Mouse (Mus musculus) CH12.LX (cell line): ENCODE measurements around the gene Gm20388. TPM values are rescaled to one million over a fixed set of nuclear protein-coding genes. Genes with fewer than 3 reads are reported as not detected.

Experiments
- DNase-seq: peaks from one replicate; pipeline ENCODE4 v3.0.0-alpha.2; 2013; ENCODE audit errors: extremely low read depth
- H3K27ac ChIP-seq: 2 replicates; pipeline ENCODE4 v1.5.1; 2012; ENCODE audit warnings: low read depth, mild to moderate bottlenecking, control low read depth, moderate library complexity; ENCODE audit not compliant: insufficient read depth
- H3K27me3 ChIP-seq: replicated peaks from 2 replicates; pipeline ENCODE3; 2012; ENCODE audit warnings: inconsistent platforms
- H3K36me3 ChIP-seq, 2 experiments: replicated peaks in 1 of 2; 2 replicates each; pipeline versions ENCODE3 to v1.6.1; 2012; ENCODE audit warnings: inconsistent platforms in 1 of 2, low read length in 1 of 2, mild to moderate bottlenecking in 1 of 2, mixed read lengths in 1 of 2, moderate library complexity in 1 of 2; ENCODE audit not compliant: control insufficient read depth in 1 of 2, insufficient read depth in 1 of 2
- H3K4me1 ChIP-seq, 2 experiments: 2 replicates each; pipeline ENCODE4 v1.6.1; 2012; ENCODE audit warnings: inconsistent platforms in 1 of 2, moderate library complexity in 1 of 2; ENCODE audit not compliant: insufficient read depth in 2 of 2, control insufficient read depth in 1 of 2
- H3K4me2 ChIP-seq: 2 replicates; pipeline ENCODE4 v1.6.1; 2012; ENCODE audit warnings: low read depth, mild to moderate bottlenecking, control low read depth; ENCODE audit not compliant: poor library complexity, insufficient read depth, severe bottlenecking
- H3K4me3 ChIP-seq, 3 experiments: fragments of 150-350 bp in 1 of 3; sonication (generic) in 1 of 3; replicated peaks in 1 of 3; 2 replicates each; pipeline versions ENCODE3 to v1.5.1; 2011 to 2012; ENCODE audit warnings: low read depth in 2 of 3, low read length in 2 of 3, mild to moderate bottlenecking in 2 of 3, moderate library complexity in 2 of 3, control low read depth in 1 of 3, improper control_type of control experiment in 1 of 3, inconsistent platforms in 1 of 3, mixed read lengths in 1 of 3; ENCODE audit not compliant: poor library complexity in 1 of 3
- H3K79me2 ChIP-seq: replicated peaks from 2 replicates; pipeline ENCODE4 v1.6.1; 2012; ENCODE audit warnings: mild to moderate bottlenecking, moderate library complexity; ENCODE audit not compliant: control insufficient read depth, poor library complexity, insufficient read depth, severe bottlenecking; ENCODE audit errors: extremely low read depth
- H3K9ac ChIP-seq: 2 replicates; pipeline ENCODE4 v1.6.1; 2012; ENCODE audit warnings: low read depth, mild to moderate bottlenecking, control low read depth, moderate library complexity; ENCODE audit not compliant: insufficient read depth
- H3K9me3 ChIP-seq: replicated peaks from 2 replicates; pipeline ENCODE3; 2012; ENCODE audit warnings: low read length, inconsistent platforms, mixed read lengths
- CHD2 ChIP-seq: IDR thresholded peaks from 2 replicates; pipeline ENCODE4 v1.6.1; 2011; ENCODE audit warnings: low read length, improper control_type of control experiment
- CTCF ChIP-seq, 2 experiments: IDR thresholded peaks in 1 of 2; conservative IDR thresholded peaks in 1 of 2; 2 replicates each; pipeline ENCODE4 v1.5.1; 2011 to 2012; ENCODE audit warnings: low read depth in 2 of 2, low read length in 2 of 2, improper control_type of control experiment in 1 of 2, inconsistent platforms in 1 of 2, mild to moderate bottlenecking in 1 of 2, moderate library complexity in 1 of 2
- E2F4 ChIP-seq: IDR thresholded peaks from 2 replicates; pipeline ENCODE4 v1.6.1; 2011; ENCODE audit warnings: low read depth, low read length, improper control_type of control experiment; ENCODE audit not compliant: insufficient replicate concordance
- GABPA ChIP-seq: IDR thresholded peaks from 2 replicates; pipeline ENCODE4 v1.6.1; 2012; ENCODE audit warnings: low read depth, low read length, improper control_type of control experiment, inconsistent platforms; ENCODE audit not compliant: insufficient replicate concordance
- JUN ChIP-seq: IDR thresholded peaks from 2 replicates; pipeline ENCODE4 v1.6.1; 2011; ENCODE audit warnings: low read depth, mild to moderate bottlenecking, low read length, improper control_type of control experiment, moderate library complexity; ENCODE audit not compliant: insufficient read depth
- KAT2A ChIP-seq: IDR thresholded peaks from 2 replicates; pipeline ENCODE4 v1.6.1; 2012; ENCODE audit warnings: low read length, improper control_type of control experiment, inconsistent platforms; ENCODE audit not compliant: insufficient replicate concordance
- MAZ ChIP-seq: IDR thresholded peaks from 2 replicates; pipeline ENCODE4 v1.6.1; 2012; ENCODE audit warnings: low read depth, mild to moderate bottlenecking, inconsistent platforms, low read length, improper control_type of control experiment, moderate library complexity
- MXI1 ChIP-seq: IDR thresholded peaks from 2 replicates; pipeline ENCODE4 v1.6.1; 2011; ENCODE audit warnings: mild to moderate bottlenecking, low read depth, low read length, improper control_type of control experiment
- MYC ChIP-seq: IDR thresholded peaks from 2 replicates; pipeline ENCODE4 v1.6.1; 2011; ENCODE audit warnings: low read depth, mild to moderate bottlenecking, improper control_type of control experiment, low read length
- POLR2A ChIP-seq: IDR thresholded peaks from 2 replicates; pipeline ENCODE4 v1.6.1; 2011; ENCODE audit warnings: low read depth, mild to moderate bottlenecking, improper control_type of control experiment, low read length
- RAD21 ChIP-seq: IDR thresholded peaks from 2 replicates; pipeline ENCODE4 v1.6.1; 2011; ENCODE audit warnings: low read depth, mild to moderate bottlenecking, low read length, improper control_type of control experiment, moderate library complexity
- SMC3 ChIP-seq: IDR thresholded peaks from 2 replicates; pipeline ENCODE4 v1.6.1; 2011; ENCODE audit warnings: low read depth, low read length, improper control_type of control experiment
- UBTF ChIP-seq: IDR thresholded peaks from 2 replicates; pipeline ENCODE4 v1.6.1; 2012; ENCODE audit warnings: low read depth, mild to moderate bottlenecking, inconsistent platforms, low read length, improper control_type of control experiment, moderate library complexity
- USF2 ChIP-seq: conservative IDR thresholded peaks from 2 replicates; pipeline ENCODE4 v1.6.1; 2011; ENCODE audit warnings: low read depth, low read length, improper control_type of control experiment
- ZMIZ1 ChIP-seq: IDR thresholded peaks from 2 replicates; pipeline ENCODE4 v1.6.1; 2012; ENCODE audit warnings: low read depth, mild to moderate bottlenecking, inconsistent platforms, low read length, improper control_type of control experiment
- dilution Hi-C: fragments of 300-500 bp; cut with MboI; formaldehyde crosslinking; loops from 2 replicates; pipeline ENCODE4 v1.14.3; 2020; ENCODE audit warnings: low sequenced_read_pairs; ENCODE audit not compliant: extremely low pct_unique_long_range_greater_than_20kb, extremely low pct_ligation_motif_present
- in situ Hi-C: fragments of 300-500 bp; cut with MboI; formaldehyde crosslinking; loops from 3 replicates; pipeline ENCODE4 v1.14.3; 2019; ENCODE audit warnings: low sequenced_read_pairs, low pct_ligation_motif_present, low pct_unique_long_range_greater_than_20kb, mixed read lengths
- polyA plus RNA-seq: library from polyadenylated mRNA; unstranded; fragments of >175 nt; gene quantifications from 2 replicates; pipeline ENCODE4 v1.2.1, GENCODE M21; 2012; ENCODE audit warnings: low read depth; ENCODE audit not compliant: insufficient read length
- total RNA-seq, 2 experiments: library from RNA; depleted of rRNA; stranded (reverse); fragments of 300-350 nt in 1 of 2; fragments of >200 nt in 1 of 2; gene quantifications; 2 replicates each; pipeline ENCODE4 v1.2.3; 2012 to 2014

Gm20388 gene
- total and polyA plus RNA-seq, 3 experiments = 14.8 to 26.3 (median 22.2) TPM

- H3K9me3 ChIP-seq = peaks cover 12% of the 10 kb centered on the region
- no peak overlapping the region for H3K27ac ChIP-seq
- in situ Hi-C loops = loop anchor here (5.0 kb wide), 1 partner anchor 96 kb away; the partner anchor contains the start of gene Foxc2
- no peaks in the 10 kb centered on the region for H3K79me2 ChIP-seq
- H3K27me3 ChIP-seq = peaks cover 51% of the 10 kb centered on the region
- H3K9ac ChIP-seq = no peak overlapping the region
- H3K4me2 ChIP-seq = no peak overlapping the region
- no peaks in the 10 kb centered on the region for H3K4me1 ChIP-seq
- dilution Hi-C loops = no loop called here
- H3K36me3 ChIP-seq = no peaks in the 10 kb centered on the region
- no peak for TF ChIP-seq JUN
- no peak for TF ChIP-seq UBTF
- no peak for TF ChIP-seq E2F4
- no peak for TF ChIP-seq GABPA
- TF ChIP-seq MXI1 = no peak
- no peak for TF ChIP-seq CHD2
- TF ChIP-seq RAD21 = no peak
- no peak for TF ChIP-seq USF2
- no peak for TF ChIP-seq MYC
- no peak for TF ChIP-seq POLR2A
- TF ChIP-seq ZMIZ1 = no peak
- no peak for TF ChIP-seq MAZ
- H3K4me3 ChIP-seq = no peak overlapping the region
- no peak for DNase-seq
These were observed 1303.0 kb downstream of the Gm20388 start for GRCm38 (mm10) chr8:121213651-121214050.

- Histone ChIP-seq H3K27me3 (peaks cover 46% of the 10 kb centered on the region), H3K9ac (no peak overlapping the region), H3K9me3 (peaks cover 12% of the 10 kb centered on the region), H3K4me2 (no peak overlapping the region), H3K79me2 (no peaks in the 10 kb centered on the region), H3K4me1 (no peaks in the 10 kb centered on the region), H3K36me3 (no peaks in the 10 kb centered on the region), H3K4me3 (no peak overlapping the region), H3K27ac (no peak overlapping the region)
- TF ChIP-seq RAD21 = peak; percentile 30
- TF ChIP-seq USF2 = no peak
- TF ChIP-seq KAT2A = no peak
- TF ChIP-seq CHD2 = no peak
- peak; percentile 57 to 60 for TF ChIP-seq CTCF (conservative IDR thresholded peaks at IDR 0.05 in 1 of 2, IDR thresholded peaks at IDR 0.05 in 1 of 2; ENCODE audit: low read depth in 2 of 2, low read length in 2 of 2)
- peak; percentile 45 for TF ChIP-seq SMC3
- TF ChIP-seq POLR2A = no peak
- dilution Hi-C loops (no loop called here), in situ Hi-C loops (loop anchor here (5.0 kb wide), 1 partner anchor 98 kb away; the partner anchor contains the start of gene Foxc2)
- no peak for DNase-seq
These were observed 1304.3 kb downstream of the Gm20388 start for GRCm38 (mm10) chr8:121214975-121215374.
